Mouse (Mus musculus) stomach, embryonic 15.5 days (tissue): ENCODE results near the gene Efnb2. TPM values are rescaled to one million over a fixed set of nuclear protein-coding genes. Genes with fewer than 3 reads are reported as not detected.
A peak's percentile ranks its signal among the peaks of the same experiment; 100 is the strongest.

Source experiments
- ATAC-seq: fragments of 200-750 bp; cut with Nextera tagmentation; 2 replicates; pipeline ENCODE4 v1.8.0; 2017; ENCODE audit warnings: low read depth, moderate number of reproducible peaks, moderate TSS enrichment; ENCODE audit not compliant: insufficient read depth, low FRiP score
- H3K27ac ChIP-seq: fragments of 300-500 bp; sonication (generic); 2 replicates; pipeline ENCODE4 v1.5.1; 2015; ENCODE audit warnings: mild to moderate bottlenecking, inconsistent platforms
- H3K27me3 ChIP-seq: fragments of 300-500 bp; sonication (generic); replicated peaks from 2 replicates; pipeline ENCODE4 v1.6.1; 2015; ENCODE audit warnings: inconsistent platforms
- H3K36me3 ChIP-seq: fragments of 300-500 bp; sonication (generic); 2 replicates; pipeline ENCODE4 v1.6.1; 2015; ENCODE audit warnings: inconsistent platforms
- H3K4me1 ChIP-seq: fragments of 300-500 bp; sonication (generic); 2 replicates; pipeline ENCODE4 v1.6.1; 2015; ENCODE audit warnings: inconsistent platforms
- H3K4me2 ChIP-seq: fragments of 300-500 bp; sonication (generic); 2 replicates; pipeline ENCODE4 v1.6.1; 2015; ENCODE audit warnings: mild to moderate bottlenecking, inconsistent platforms
- H3K4me3 ChIP-seq: fragments of 300-500 bp; sonication (generic); replicated peaks from 2 replicates; pipeline ENCODE4 v1.5.1; 2015; ENCODE audit warnings: inconsistent platforms
- H3K9ac ChIP-seq: fragments of 300-500 bp; sonication (generic); 2 replicates; pipeline ENCODE4 v1.6.1; 2015; ENCODE audit warnings: inconsistent platforms
- H3K9me3 ChIP-seq: fragments of 300-500 bp; sonication (generic); 2 replicates; pipeline ENCODE4 v1.6.1; 2016; ENCODE audit warnings: inconsistent platforms
- WGBS: fragments of 180-500 bp; shearing (Covaris S2); methylation state at CpG from one replicate; pipeline ENCODE4 v1.1.7; 2015; 5-methylcytosine and 5-hydroxymethylcytosine counted together
- polyA plus RNA-seq: library from polyadenylated mRNA; unstranded; fragments of >200 nt; fragmentation: Nextera tagmentation; extraction: Ambion mirVana; gene quantifications from 2 replicates; pipeline ENCODE4 v1.2.1, GENCODE M21; 2015

The Efnb2 gene
- polyA plus RNA-seq, 1 experiment from 2014 or later, result 15.6 TPM

- no peak overlapping the region for H3K4me3 ChIP-seq
- peaks cover 33% of the 10 kb centered on the region for H3K4me1 ChIP-seq
- ATAC-seq, result no peak
- no peaks in the 10 kb centered on the region for H3K36me3 ChIP-seq
- no peaks in the 10 kb centered on the region for H3K9me3 ChIP-seq
- H3K27ac ChIP-seq, result no peak overlapping the region
- H3K4me2 ChIP-seq, result no peak overlapping the region
- 45% methylated on average over 5 of the region's 5 CpGs for WGBS
- H3K27me3 ChIP-seq, result no peaks in the 10 kb centered on the region
- no peak overlapping the region for H3K9ac ChIP-seq
These were observed 7.7 kb downstream of the Efnb2 start for GRCm38 (mm10) chr8:8653343-8653742.

- H3K4me1 ChIP-seq, result peaks cover 33% of the 10 kb centered on the region
- 75% methylated on average over 4 of the region's 4 CpGs for WGBS
- no peaks in the 10 kb centered on the region for H3K36me3 ChIP-seq
- no peaks in the 10 kb centered on the region for H3K27me3 ChIP-seq
- H3K9me3 ChIP-seq, result no peaks in the 10 kb centered on the region
- no peak overlapping the region for H3K4me2 ChIP-seq
- no peak overlapping the region for H3K27ac ChIP-seq
- ATAC-seq, result no peak
- no peak overlapping the region for H3K4me3 ChIP-seq
- no peak overlapping the region for H3K9ac ChIP-seq
These were observed 8.7 kb downstream of the Efnb2 start for GRCm38 (mm10) chr8:8652388-8652787.

DNA sequence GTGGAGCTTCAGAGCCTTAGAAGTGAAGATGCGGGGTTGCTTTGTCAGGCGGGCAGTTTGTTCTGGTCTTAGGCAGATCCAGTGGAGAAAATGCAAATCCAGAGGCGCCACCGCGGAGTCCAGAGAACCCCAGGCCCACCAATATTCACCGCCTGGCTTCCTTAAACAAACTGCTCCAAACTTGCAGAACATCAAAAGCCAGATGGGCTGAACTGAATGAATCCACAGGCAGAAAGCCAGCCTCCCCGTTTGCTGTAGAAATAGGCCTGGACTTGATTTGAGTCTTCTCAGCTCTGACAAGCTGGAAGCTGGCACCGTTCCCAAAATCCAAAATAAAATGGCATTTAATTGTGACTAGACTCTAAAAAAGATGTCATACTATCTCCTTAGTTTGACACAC lies 11.1 kb downstream of the Efnb2 start:
- Histone ChIP-seq H3K27ac (peak overlapping the region; percentile 54; the same call in 1 of the 2 replicates), H3K9me3 (no peaks in the 10 kb centered on the region), H3K4me1 (peaks cover 34% of the 10 kb centered on the region), H3K36me3 (no peaks in the 10 kb centered on the region), H3K4me3 (no peak overlapping the region), H3K9ac (no peak overlapping the region), H3K27me3 (no peaks in the 10 kb centered on the region), H3K4me2 (no peak overlapping the region)
- WGBS, result 42% methylated on average over 8 of the region's 8 CpGs
- no peak for ATAC-seq

- Histone ChIP-seq H3K27ac (peak overlapping the region; percentile 52; the same call in 1 of the 2 replicates), H3K9me3 (no peaks in the 10 kb centered on the region), H3K4me3 (no peak overlapping the region), H3K9ac (no peak overlapping the region), H3K4me2 (no peak overlapping the region), H3K27me3 (no peaks in the 10 kb centered on the region), H3K36me3 (no peaks in the 10 kb centered on the region), H3K4me1 (peaks cover 33% of the 10 kb centered on the region)
- ATAC-seq, result no peak
- 77% methylated on average over 3 of the region's 3 CpGs for WGBS
These were observed 11.5 kb downstream of the Efnb2 start for GRCm38 (mm10) chr8:8649536-8649935.

GRCm38 (mm10) chr8:8648686-8649085 lies 12.4 kb downstream of the Efnb2 start:
- Histone ChIP-seq H3K27ac (0 out of 2 replicates have a peak overlapping the region, but pooled peaks have one; percentile 5), H3K4me2 (no peak overlapping the region), H3K4me3 (no peak overlapping the region), H3K9ac (no peak overlapping the region), H3K9me3 (no peaks in the 10 kb centered on the region), H3K36me3 (no peaks in the 10 kb centered on the region), H3K4me1 (peaks cover 29% of the 10 kb centered on the region), H3K27me3 (no peaks in the 10 kb centered on the region)
- 70% methylated on average over 7 of the region's 7 CpGs for WGBS
- no peak for ATAC-seq

GRCm38 (mm10) chr8:8647824-8648223 lies 13.2 kb downstream of the Efnb2 start:
- Histone ChIP-seq H3K4me1 (peaks cover 25% of the 10 kb centered on the region), H3K27ac (peak overlapping the region; percentile 24; the same call in 1 of the 2 replicates), H3K9me3 (no peaks in the 10 kb centered on the region), H3K36me3 (no peaks in the 10 kb centered on the region), H3K27me3 (no peaks in the 10 kb centered on the region), H3K4me3 (no peak overlapping the region), H3K4me2 (no peak overlapping the region), H3K9ac (no peak overlapping the region)
- ATAC-seq, result no peak
- WGBS, result 62% methylated on average over 7 of the region's 7 CpGs

GRCm38 (mm10) chr8:8647319-8647718 lies 13.7 kb downstream of the Efnb2 start:
- no peaks in the 10 kb centered on the region for H3K27me3 ChIP-seq
- no peak overlapping the region for H3K4me3 ChIP-seq
- no peak overlapping the region for H3K4me2 ChIP-seq
- H3K36me3 ChIP-seq, result no peaks in the 10 kb centered on the region
- ATAC-seq, result no peak
- 57% methylated on average over 3 of the region's 3 CpGs for WGBS
- peaks cover 21% of the 10 kb centered on the region for H3K4me1 ChIP-seq
- peak overlapping the region; percentile 24; the same call in 1 of the 2 replicates for H3K27ac ChIP-seq
- no peak overlapping the region for H3K9ac ChIP-seq
- no peaks in the 10 kb centered on the region for H3K9me3 ChIP-seq

- no peak for ATAC-seq
These were observed 16.7 kb downstream of the Efnb2 start for GRCm38 (mm10) chr8:8644160-8644915.

DNA sequence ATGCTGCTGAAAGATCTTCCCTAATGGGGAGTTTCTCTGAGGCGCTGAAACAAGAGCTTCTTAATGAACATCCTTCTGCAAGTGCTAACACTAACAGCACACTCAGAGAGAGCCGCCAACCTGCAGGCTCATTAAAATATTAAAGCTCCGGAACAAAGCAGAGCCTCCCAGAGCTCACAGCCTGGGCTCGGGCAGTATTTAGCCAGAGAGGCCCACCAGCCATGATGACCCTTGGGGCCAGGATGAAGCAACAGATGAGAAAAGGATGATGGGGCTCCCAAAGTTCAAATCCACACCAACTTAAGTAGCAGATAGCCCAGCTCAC lies 20.8 kb downstream of the Efnb2 start:
- H3K27ac ChIP-seq, result no peak overlapping the region
- H3K4me1 ChIP-seq, result no peaks in the 10 kb centered on the region
- no peak overlapping the region for H3K9ac ChIP-seq
- 31% methylated on average over 4 of the region's 4 CpGs for WGBS
- ATAC-seq, result no peak
- no peaks in the 10 kb centered on the region for H3K9me3 ChIP-seq
- H3K27me3 ChIP-seq, result no peaks in the 10 kb centered on the region
- no peak overlapping the region for H3K4me3 ChIP-seq
- no peak overlapping the region for H3K4me2 ChIP-seq
- no peaks in the 10 kb centered on the region for H3K36me3 ChIP-seq

More at GRCm38 (mm10) chr8:8644160-8644915, 16.7 kb downstream of the Efnb2 start:
- H3K36me3 ChIP-seq, result no peaks in the 10 kb centered on the region
- H3K4me3 ChIP-seq, result no peak overlapping the region
- WGBS, result 68% methylated on average over 11 of the region's 11 CpGs
- peaks cover 6% of the 10 kb centered on the region for H3K4me1 ChIP-seq
- H3K27ac ChIP-seq, result no peak overlapping the region
- H3K4me2 ChIP-seq, result no peak overlapping the region
- no peaks in the 10 kb centered on the region for H3K27me3 ChIP-seq
- H3K9ac ChIP-seq, result no peak overlapping the region
- no peaks in the 10 kb centered on the region for H3K9me3 ChIP-seq

- Histone ChIP-seq H3K4me2 (no peak overlapping the region), H3K4me1 (no peaks in the 10 kb centered on the region), H3K27ac (no peak overlapping the region), H3K4me3 (no peak overlapping the region), H3K27me3 (no peaks in the 10 kb centered on the region), H3K36me3 (no peaks in the 10 kb centered on the region), H3K9me3 (no peaks in the 10 kb centered on the region), H3K9ac (no peak overlapping the region)
- no peak for ATAC-seq
- 50% methylated on average over 8 of the region's 8 CpGs for WGBS
These were observed 21.3 kb downstream of the Efnb2 start for GRCm38 (mm10) chr8:8639569-8640263.

DNA sequence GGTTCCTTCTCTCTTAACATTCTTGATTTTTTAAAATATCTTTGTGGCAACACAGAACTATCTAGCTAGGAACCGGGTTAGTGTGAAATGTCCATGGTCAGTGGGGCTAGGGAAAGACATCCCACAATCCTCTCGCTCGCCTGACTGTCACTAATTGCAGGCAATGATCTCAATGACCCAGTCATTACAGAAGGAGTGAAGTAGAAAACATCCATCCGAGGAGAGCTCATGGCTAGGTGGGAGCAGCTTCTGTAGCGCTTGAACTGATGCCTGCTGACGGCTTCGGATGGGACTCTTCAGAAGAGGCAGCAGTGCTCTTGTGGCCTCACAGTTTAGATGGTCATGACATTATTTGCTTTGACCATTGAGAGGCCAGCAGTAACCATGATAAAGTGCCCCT lies 29.6 kb downstream of the Efnb2 start:
- no peak overlapping the region for H3K4me2 ChIP-seq
- ATAC-seq, result no peak
- H3K4me3 ChIP-seq, result no peak overlapping the region
- H3K36me3 ChIP-seq, result 0 out of 2 replicates have a peak, but pooled peaks cover 3% of the 10 kb centered on the region
- H3K27ac ChIP-seq, result no peak overlapping the region
- H3K27me3 ChIP-seq, result no peaks in the 10 kb centered on the region
- H3K4me1 ChIP-seq, result no peaks in the 10 kb centered on the region
- no peak overlapping the region for H3K9ac ChIP-seq
- 78% methylated on average over 7 of the region's 7 CpGs for WGBS
- H3K9me3 ChIP-seq, result no peaks in the 10 kb centered on the region

DNA sequence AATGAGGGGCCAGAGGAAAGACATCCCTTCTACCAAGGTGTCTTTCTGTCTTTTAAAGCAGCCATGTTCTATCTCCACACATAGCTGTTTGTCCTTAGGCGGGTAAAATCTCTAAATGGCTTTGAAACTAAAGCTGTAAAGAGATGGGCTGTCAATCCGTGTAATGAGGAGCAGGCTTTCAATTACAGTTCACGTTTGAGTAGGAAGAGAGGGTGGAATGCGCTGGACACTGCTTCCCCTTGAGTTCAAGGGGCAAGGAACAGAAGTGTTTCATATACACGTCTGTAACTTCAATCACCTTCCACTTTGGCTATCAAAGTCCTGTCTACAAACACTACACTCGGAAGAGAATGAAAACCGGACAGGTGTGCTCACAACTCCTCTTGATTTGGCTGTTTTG lies 37.0 kb downstream of the Efnb2 start:
- peaks cover 26% of the 10 kb centered on the region for H3K36me3 ChIP-seq

More for the DNA sequence above, 37.0 kb downstream of the Efnb2 start:
- Histone ChIP-seq H3K4me3 (no peak overlapping the region), H3K27me3 (no peaks in the 10 kb centered on the region), H3K27ac (peak overlapping the region; percentile 32; the same call in 1 of the 2 replicates), H3K9ac (no peak overlapping the region), H3K9me3 (no peaks in the 10 kb centered on the region), H3K4me1 (no peaks in the 10 kb centered on the region), H3K4me2 (no peak overlapping the region)
- whole genome bisulfite sequencing, result 51% methylated on average over 7 of the region's 7 CpGs
- no peak for ATAC-seq
